Mouse (Mus musculus): ENCODE data around the gene Nkx2-5. TPM values are rescaled to one million over a fixed set of nuclear protein-coding genes. Genes with fewer than 3 reads are reported as not detected.

Nkx2-5 gene
- polyA plus RNA-seq, 2 experiments, result 0.06 TPM; not detected in 1

- H3K27me3 ChIP-seq (ENCODE audit: control insufficient read depth, insufficient read depth, low read length), result peaks cover 92% of the 10 kb centered on the region
- no peak overlapping the region for H3K9ac ChIP-seq (ENCODE audit: low read depth, low read length, severe bottlenecking)
- H3K36me3 ChIP-seq (ENCODE audit: control insufficient read depth, insufficient read depth, low read length), result no peaks in the 10 kb centered on the region
- no peak overlapping the region for H3K27ac ChIP-seq (replicated peaks; ENCODE audit: low read depth, low read length)
- H3K4me2 ChIP-seq (replicated peaks; ENCODE audit: low read depth, low read length, severe bottlenecking), result no peak overlapping the region
- TF ChIP-seq POLR2A (IDR thresholded peaks at IDR 0.05; ENCODE audit: borderline replicate concordance, extremely low read depth, insufficient read depth, insufficient read length), result no peak
- no peak overlapping the region for H3K4me3 ChIP-seq (replicated peaks; ENCODE audit: low read length)
- peaks cover 4% of the 10 kb centered on the region; the same call in 1 of the 2 replicates for H3K4me1 ChIP-seq (ENCODE audit: control insufficient read depth, insufficient read depth, low read length)
- H3K9me3 ChIP-seq (ENCODE audit: control insufficient read depth, low read length), result no peaks in the 10 kb centered on the region
- no peak for ATAC-seq (ENCODE audit: low FRiP score, low read depth)
- 7% methylated on average over 8 of the region's 8 CpGs for WGBS
- DNase-seq (ENCODE audit: low spot score), result no peak
These were observed 1.6 kb upstream of the Nkx2-5 start for GRCm38 (mm10) chr17:26846411-26846810.

- no peaks in the 10 kb centered on the region for H3K9me3 ChIP-seq (ENCODE audit: control insufficient read depth, low read length)
- H3K27me3 ChIP-seq (ENCODE audit: control insufficient read depth, insufficient read depth, low read length), result peaks cover 92% of the 10 kb centered on the region
- peaks cover 4% of the 10 kb centered on the region; the same call in 1 of the 2 replicates for H3K4me1 ChIP-seq (ENCODE audit: control insufficient read depth, insufficient read depth, low read length)
- DNase-seq (ENCODE audit: low spot score) (no peak), ATAC-seq (ENCODE audit: low FRiP score, low read depth) (no peak)
- TF ChIP-seq POLR2A (IDR thresholded peaks at IDR 0.05; ENCODE audit: borderline replicate concordance, extremely low read depth, insufficient read depth, insufficient read length), result no peak
- H3K4me3 ChIP-seq (replicated peaks; ENCODE audit: low read length), result no peak overlapping the region
- 5% methylated on average over 14 of the region's 14 CpGs for WGBS
- H3K27ac ChIP-seq (replicated peaks; ENCODE audit: low read depth, low read length), result no peak overlapping the region
- no peak overlapping the region for H3K9ac ChIP-seq (ENCODE audit: low read depth, low read length, severe bottlenecking)
- no peak overlapping the region for H3K4me2 ChIP-seq (replicated peaks; ENCODE audit: low read depth, low read length, severe bottlenecking)
- H3K36me3 ChIP-seq (ENCODE audit: control insufficient read depth, insufficient read depth, low read length), result no peaks in the 10 kb centered on the region
These were observed 591 bp upstream of the Nkx2-5 start for GRCm38 (mm10) chr17:26845149-26846050.

- peaks cover under 1% of the 10 kb centered on the region; the same call in 1 of the 2 replicates for H3K4me1 ChIP-seq (ENCODE audit: control insufficient read depth, insufficient read depth, low read length)
- no peak for DNase-seq (ENCODE audit: low spot score)
- H3K9me3 ChIP-seq (ENCODE audit: control insufficient read depth, low read length), result no peaks in the 10 kb centered on the region
- no peak overlapping the region; the same call in 1 of the 2 replicates for H3K4me3 ChIP-seq (replicated peaks; ENCODE audit: low read length)
- no peak overlapping the region for H3K27ac ChIP-seq (replicated peaks; ENCODE audit: low read depth, low read length)
- no peak for ATAC-seq (ENCODE audit: low FRiP score, low read depth)
- no peaks in the 10 kb centered on the region for H3K36me3 ChIP-seq (ENCODE audit: control insufficient read depth, insufficient read depth, low read length)
- H3K9ac ChIP-seq (ENCODE audit: low read depth, low read length, severe bottlenecking), result no peak overlapping the region
- H3K4me2 ChIP-seq (replicated peaks; ENCODE audit: low read depth, low read length, severe bottlenecking), result no peak overlapping the region
- WGBS, result under 1% methylated on average over 36 of the region's 36 CpGs
- H3K27me3 ChIP-seq (ENCODE audit: control insufficient read depth, insufficient read depth, low read length), result peaks cover 92% of the 10 kb centered on the region
- TF ChIP-seq POLR2A (IDR thresholded peaks at IDR 0.05; ENCODE audit: borderline replicate concordance, extremely low read depth, insufficient read depth, insufficient read length), result no peak
These were observed 398 bp downstream of the Nkx2-5 start for GRCm38 (mm10) chr17:26844371-26844851.

GRCm38 (mm10) chr17:26843696-26844236, 1.0 kb downstream of the Nkx2-5 start:
- DNase-seq (ENCODE audit: low spot score) (no peak), ATAC-seq (ENCODE audit: low FRiP score, low read depth) (no peak)
- Histone ChIP-seq H3K36me3 (ENCODE audit: control insufficient read depth, insufficient read depth, low read length) (no peaks in the 10 kb centered on the region), H3K9ac (ENCODE audit: low read depth, low read length, severe bottlenecking) (no peak overlapping the region), H3K9me3 (ENCODE audit: control insufficient read depth, low read length) (no peaks in the 10 kb centered on the region), H3K4me2 (replicated peaks; ENCODE audit: low read depth, low read length, severe bottlenecking) (no peak overlapping the region), H3K4me1 (ENCODE audit: control insufficient read depth, insufficient read depth, low read length) (peaks cover 6% of the 10 kb centered on the region; the same call in 1 of the 2 replicates), H3K4me3 (replicated peaks; ENCODE audit: low read length) (no peak overlapping the region), H3K27me3 (ENCODE audit: control insufficient read depth, insufficient read depth, low read length) (peaks cover 93% of the 10 kb centered on the region), H3K27ac (replicated peaks; ENCODE audit: low read depth, low read length) (no peak overlapping the region)
- 1% methylated on average over 7 of the region's 7 CpGs for WGBS
- TF ChIP-seq POLR2A (IDR thresholded peaks at IDR 0.05; ENCODE audit: borderline replicate concordance, extremely low read depth, insufficient read depth, insufficient read length), result no peak

- H3K27me3 ChIP-seq (ENCODE audit: control insufficient read depth, insufficient read depth, low read length), result peaks cover 93% of the 10 kb centered on the region
- ATAC-seq (ENCODE audit: low FRiP score, low read depth) (no peak), DNase-seq (ENCODE audit: low spot score) (no peak)
- no peaks in the 10 kb centered on the region for H3K9me3 ChIP-seq (ENCODE audit: control insufficient read depth, low read length)
- no peaks in the 10 kb centered on the region for H3K36me3 ChIP-seq (ENCODE audit: control insufficient read depth, insufficient read depth, low read length)
- TF ChIP-seq POLR2A (IDR thresholded peaks at IDR 0.05; ENCODE audit: borderline replicate concordance, extremely low read depth, insufficient read depth, insufficient read length), result no peak
- WGBS, result 1% methylated on average over 14 of the region's 14 CpGs
- no peak overlapping the region for H3K4me3 ChIP-seq (replicated peaks; ENCODE audit: low read length)
- peaks cover 6% of the 10 kb centered on the region; the same call in 1 of the 2 replicates for H3K4me1 ChIP-seq (ENCODE audit: control insufficient read depth, insufficient read depth, low read length)
- no peak overlapping the region for H3K9ac ChIP-seq (ENCODE audit: low read depth, low read length, severe bottlenecking)
- no peak overlapping the region for H3K27ac ChIP-seq (replicated peaks; ENCODE audit: low read depth, low read length)
- no peak overlapping the region for H3K4me2 ChIP-seq (replicated peaks; ENCODE audit: low read depth, low read length, severe bottlenecking)
These were observed 1.6 kb downstream of the Nkx2-5 start for GRCm38 (mm10) chr17:26843229-26843567.
